Mouse (Mus musculus) kidney, adult 2 months (tissue): Measurements from ENCODE around the gene Mboat7. TPM values are rescaled to one million over a fixed set of nuclear protein-coding genes. Genes with fewer than 3 reads are reported as not detected.
A peak's percentile ranks its signal among the peaks of the same experiment; 100 is the strongest.

ENCODE experiments used
- DNase-seq: peaks from one replicate; pipeline ENCODE4 v3.0.0; 2021
- H3K27ac ChIP-seq: fragments of 200-500 bp; 2 replicates; pipeline ENCODE4 v1.5.1; 2012; ENCODE audit warnings: low read depth, low read length, control low read depth, inconsistent platforms; ENCODE audit not compliant: insufficient read depth
- H3K27me3 ChIP-seq: fragments of 200-500 bp; replicated peaks from 2 replicates; pipeline ENCODE4 v1.6.1; 2012; ENCODE audit warnings: mild to moderate bottlenecking, moderate library complexity, low read length, inconsistent platforms; ENCODE audit not compliant: control insufficient read depth, insufficient read depth
- H3K36me3 ChIP-seq: fragments of 200-500 bp; 2 replicates; pipeline ENCODE4 v1.6.1; 2012; ENCODE audit warnings: mild to moderate bottlenecking, moderate library complexity, low read length, inconsistent platforms; ENCODE audit not compliant: control insufficient read depth, insufficient read depth
- H3K4me1 ChIP-seq: fragments of 200-500 bp; 2 replicates; pipeline ENCODE4 v1.6.1; 2011; ENCODE audit warnings: low read length; ENCODE audit not compliant: control insufficient read depth, insufficient read depth
- H3K4me3 ChIP-seq: fragments of 200-500 bp; 2 replicates; pipeline ENCODE4 v1.5.1; 2011; ENCODE audit warnings: mild to moderate bottlenecking, low read depth, low read length, control low read depth; ENCODE audit not compliant: insufficient read depth
- CTCF ChIP-seq: fragments of 200-500 bp; conservative IDR thresholded peaks from 2 replicates; pipeline ENCODE4 v1.5.1; 2011; ENCODE audit warnings: low read depth, mild to moderate bottlenecking, control low read depth, low read length, moderate library complexity, mixed read lengths; ENCODE audit not compliant: insufficient read depth, insufficient read length
- POLR2A ChIP-seq: fragments of 200-500 bp; IDR thresholded peaks from one replicate; pipeline ENCODE4 v1.6.1; 2011; ENCODE audit warnings: low read depth, low read length, control low read depth
- WGBS: fragments of 180-500 bp; shearing (Covaris S2); methylation state at CpG from one replicate; pipeline ENCODE4 v1.1.7; 2018; 5-methylcytosine and 5-hydroxymethylcytosine counted together
- polyA plus RNA-seq: library from polyadenylated mRNA; depleted of rRNA; stranded (reverse); fragments of >200 nt; gene quantifications from 2 replicates; pipeline ENCODE4 v1.2.3, GENCODE M21; 2012

The Mboat7 gene
- polyA plus RNA-seq, 1 experiment = 56.2 TPM

GRCm38 (mm10) chr7:3646188-3646587, 47.1 kb downstream of the Mboat7 start:
- Histone ChIP-seq H3K27ac (no peak overlapping the region), H3K4me1 (peaks cover 14% of the 10 kb centered on the region), H3K27me3 (no peaks in the 10 kb centered on the region), H3K4me3 (peak overlapping the region; percentile 99), H3K36me3 (peaks cover 2% of the 10 kb centered on the region; the same call in 1 of the 2 replicates)
- TF ChIP-seq POLR2A = no peak
- TF ChIP-seq CTCF = no peak
- DNase-seq = no peak
- 4% methylated on average over 9 of the region's 9 CpGs for WGBS

GRCm38 (mm10) chr7:3645488-3646025, 47.8 kb downstream of the Mboat7 start:
- Histone ChIP-seq H3K4me1 (peaks cover 14% of the 10 kb centered on the region), H3K36me3 (no peaks in the 10 kb centered on the region), H3K27ac (peak overlapping the region; percentile 94), H3K27me3 (no peaks in the 10 kb centered on the region), H3K4me3 (peak overlapping the region; percentile 99)
- DNase-seq = no peak
- 1% methylated on average over 52 of the region's 58 CpGs for WGBS
- TF ChIP-seq CTCF = no peak

- WGBS = 1% methylated on average over 58 of the region's 58 CpGs
- Histone ChIP-seq H3K27ac (peak within 1 kb of the TSS; percentile 94), H3K27me3 (no peaks in the 10 kb centered on the region), H3K4me3 (peak within 1 kb of the TSS; percentile 99), H3K36me3 (no peaks in the 10 kb centered on the region), H3K4me1 (peaks cover 14% of the 10 kb centered on the region)
- peak; percentile 100 for DNase-seq
- TF ChIP-seq POLR2A (peak; percentile 32), CTCF (no peak)
Observed at GRCm38 (mm10) chr7:3644672-3645487, 48.4 kb downstream of the Mboat7 start, which contains the start of gene Cnot3. Cnot3 (plus strand) TSS chr7:3645268.

DNA sequence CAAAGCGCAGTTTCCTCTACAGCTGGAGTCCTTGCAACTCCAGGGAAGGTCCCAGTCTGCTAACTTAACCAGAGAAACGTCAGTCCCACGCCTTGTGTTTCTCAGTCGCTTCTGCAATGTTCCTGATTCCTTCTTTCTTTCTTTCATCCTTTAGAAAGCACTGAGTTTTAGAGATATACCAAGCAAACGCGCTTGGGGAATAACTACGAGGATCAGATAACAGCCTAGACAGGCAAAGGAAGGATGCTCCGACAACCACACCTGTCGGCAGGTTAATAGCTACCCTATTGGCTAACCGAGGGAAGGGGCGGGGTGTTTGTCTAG, 49.0 kb downstream of the Mboat7 start:
- no peaks in the 10 kb centered on the region for H3K36me3 ChIP-seq
- no peak for DNase-seq
- H3K27ac ChIP-seq = no peak overlapping the region
- TF ChIP-seq POLR2A (no peak), CTCF (no peak)
- H3K27me3 ChIP-seq = no peaks in the 10 kb centered on the region
- peak overlapping the region; percentile 23 for H3K4me3 ChIP-seq
- WGBS = 2% methylated on average over 11 of the region's 11 CpGs
- H3K4me1 ChIP-seq = peaks cover 14% of the 10 kb centered on the region

DNA sequence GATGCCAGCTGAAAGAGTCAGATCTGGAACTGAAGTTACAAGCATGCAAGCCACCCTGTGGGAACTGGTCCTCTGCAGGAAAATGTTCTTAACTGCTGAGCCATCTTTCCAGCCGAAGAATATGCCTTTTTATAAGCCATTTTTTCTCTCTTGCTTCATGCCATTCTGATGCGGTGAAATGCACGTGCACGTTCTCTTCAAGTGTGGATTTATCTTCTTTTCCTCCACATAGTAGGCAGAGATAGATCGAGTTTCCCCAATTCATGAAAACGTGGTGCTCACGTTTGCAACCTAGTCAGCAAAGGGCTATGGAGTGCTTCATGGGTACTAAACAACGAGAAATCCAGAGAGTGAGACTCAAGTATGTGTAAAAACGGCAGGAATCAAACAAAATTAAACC, 49.5 kb downstream of the Mboat7 start:
- peaks cover 14% of the 10 kb centered on the region for H3K4me1 ChIP-seq
- H3K27me3 ChIP-seq = no peaks in the 10 kb centered on the region
- no peaks in the 10 kb centered on the region for H3K36me3 ChIP-seq
- WGBS = 13% methylated on average over 9 of the region's 9 CpGs
- H3K4me3 ChIP-seq = no peak overlapping the region
- no peak for DNase-seq
- no peak overlapping the region for H3K27ac ChIP-seq
- TF ChIP-seq CTCF (no peak), POLR2A (no peak)

- Histone ChIP-seq H3K27ac (no peak overlapping the region), H3K4me1 (peaks cover 14% of the 10 kb centered on the region), H3K4me3 (no peak overlapping the region), H3K36me3 (no peaks in the 10 kb centered on the region), H3K27me3 (no peaks in the 10 kb centered on the region)
- DNase-seq = no peak
- WGBS = 57% methylated on average over 5 of the region's 5 CpGs
- TF ChIP-seq CTCF (no peak), POLR2A (no peak)
Observed at GRCm38 (mm10) chr7:3643412-3643811, 49.9 kb downstream of the Mboat7 start.

DNA sequence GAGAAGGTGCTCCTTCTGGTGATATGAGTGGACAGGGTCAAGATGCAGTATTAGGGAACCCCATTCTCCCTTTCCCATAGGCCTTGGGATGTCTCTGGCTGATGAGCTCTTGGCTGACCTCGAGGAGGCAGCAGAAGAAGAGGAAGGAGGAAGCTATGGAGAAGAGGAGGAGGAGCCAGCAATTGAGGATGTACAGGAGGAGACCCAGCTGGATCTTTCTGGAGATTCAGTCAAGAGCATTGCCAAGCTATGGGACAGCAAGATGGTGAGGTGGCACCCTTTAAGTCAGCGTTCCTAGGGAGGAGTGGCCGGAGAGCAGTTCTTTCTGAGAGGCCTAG, 62.9 kb downstream of the Mboat7 start:
- no peak overlapping the region for H3K27ac ChIP-seq

More for the DNA sequence above, 62.9 kb downstream of the Mboat7 start:
- no peak for DNase-seq
- no peaks in the 10 kb centered on the region for H3K27me3 ChIP-seq
- TF ChIP-seq CTCF = no peak
- no peak for TF ChIP-seq POLR2A
- H3K4me1 ChIP-seq = peaks cover 10% of the 10 kb centered on the region
- WGBS = 41% methylated on average over 3 of the region's 3 CpGs
- H3K36me3 ChIP-seq = no peaks in the 10 kb centered on the region
- H3K4me3 ChIP-seq = peak overlapping the region; percentile 99
